Mouse (Mus musculus): ENCODE measurements around the gene Ddit4l.

DNA sequence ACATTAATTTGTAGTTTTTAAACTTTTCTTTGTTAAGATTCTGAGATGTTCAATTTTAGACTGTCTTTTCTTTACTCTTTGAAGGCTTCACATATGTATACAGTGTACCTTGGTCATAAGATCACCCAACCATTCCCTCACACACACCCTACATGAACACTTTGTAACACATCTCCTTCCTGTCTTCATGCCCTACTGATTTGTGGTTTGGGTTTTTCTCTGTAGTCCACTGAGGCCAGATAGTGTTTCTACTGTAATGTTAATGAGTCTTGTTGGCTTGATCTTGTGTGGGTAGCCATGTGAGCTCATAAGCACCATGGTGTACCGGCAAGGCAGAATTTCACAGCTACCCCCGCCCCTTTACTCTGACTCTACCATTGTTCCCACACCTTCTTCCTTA, 31.4 kb downstream of the Ddit4l start:
- TF ChIP-seq POLR2A (IDR thresholded peaks at IDR 0.05; ENCODE audit: borderline replicate concordance, low read depth, low read length) (no peak), CTCF (IDR thresholded peaks at IDR 0.05; ENCODE audit: low read depth, low read length) (no peak)

Data from bone marrow macrophage, adult 2 months (primary cell).